Mouse (Mus musculus) CH12.LX (cell line): ENCODE results near the gene Mrpl9. TPM values are rescaled to one million over a fixed set of nuclear protein-coding genes. Genes with fewer than 3 reads are reported as not detected.

ENCODE experiments used
- DNase-seq: peaks from one replicate; pipeline ENCODE4 v3.0.0-alpha.2; 2013; ENCODE audit errors: extremely low read depth
- H3K27ac ChIP-seq: 2 replicates; pipeline ENCODE4 v1.5.1; 2012; ENCODE audit warnings: low read depth, mild to moderate bottlenecking, control low read depth, moderate library complexity; ENCODE audit not compliant: insufficient read depth
- H3K27me3 ChIP-seq: replicated peaks from 2 replicates; pipeline ENCODE3; 2012; ENCODE audit warnings: inconsistent platforms
- H3K36me3 ChIP-seq, 2 experiments: replicated peaks in 1 of 2; 2 replicates each; pipeline versions ENCODE3 to v1.6.1; 2012; ENCODE audit warnings: inconsistent platforms in 1 of 2, low read length in 1 of 2, mild to moderate bottlenecking in 1 of 2, mixed read lengths in 1 of 2, moderate library complexity in 1 of 2; ENCODE audit not compliant: control insufficient read depth in 1 of 2, insufficient read depth in 1 of 2
- H3K4me1 ChIP-seq, 2 experiments: 2 replicates each; pipeline ENCODE4 v1.6.1; 2012; ENCODE audit warnings: inconsistent platforms in 1 of 2, moderate library complexity in 1 of 2; ENCODE audit not compliant: insufficient read depth in 2 of 2, control insufficient read depth in 1 of 2
- H3K4me2 ChIP-seq: 2 replicates; pipeline ENCODE4 v1.6.1; 2012; ENCODE audit warnings: low read depth, mild to moderate bottlenecking, control low read depth; ENCODE audit not compliant: poor library complexity, insufficient read depth, severe bottlenecking
- H3K4me3 ChIP-seq, 3 experiments: fragments of 150-350 bp in 1 of 3; sonication (generic) in 1 of 3; replicated peaks in 1 of 3; 2 replicates each; pipeline versions ENCODE3 to v1.5.1; 2011 to 2012; ENCODE audit warnings: low read depth in 2 of 3, low read length in 2 of 3, mild to moderate bottlenecking in 2 of 3, moderate library complexity in 2 of 3, control low read depth in 1 of 3, improper control_type of control experiment in 1 of 3, inconsistent platforms in 1 of 3, mixed read lengths in 1 of 3; ENCODE audit not compliant: poor library complexity in 1 of 3
- H3K79me2 ChIP-seq: replicated peaks from 2 replicates; pipeline ENCODE4 v1.6.1; 2012; ENCODE audit warnings: mild to moderate bottlenecking, moderate library complexity; ENCODE audit not compliant: control insufficient read depth, poor library complexity, insufficient read depth, severe bottlenecking; ENCODE audit errors: extremely low read depth
- H3K9ac ChIP-seq: 2 replicates; pipeline ENCODE4 v1.6.1; 2012; ENCODE audit warnings: low read depth, mild to moderate bottlenecking, control low read depth, moderate library complexity; ENCODE audit not compliant: insufficient read depth
- H3K9me3 ChIP-seq: replicated peaks from 2 replicates; pipeline ENCODE3; 2012; ENCODE audit warnings: low read length, inconsistent platforms, mixed read lengths
- BHLHE40 ChIP-seq: IDR thresholded peaks from 2 replicates; pipeline ENCODE4 v1.6.1; 2011; ENCODE audit warnings: mild to moderate bottlenecking, low read depth, low read length, improper control_type of control experiment
- ELF1 ChIP-seq: IDR thresholded peaks from 2 replicates; pipeline ENCODE4 v1.6.1; 2014; ENCODE audit warnings: low read depth, mild to moderate bottlenecking, inconsistent platforms, low read length, improper control_type of control experiment
- EP300 ChIP-seq: IDR thresholded peaks from 2 replicates; pipeline ENCODE4 v1.6.1; 2011; ENCODE audit warnings: low read length, improper control_type of control experiment
- ETS1 ChIP-seq: conservative IDR thresholded peaks from 2 replicates; pipeline ENCODE4 v1.6.1; 2012; ENCODE audit warnings: low read depth, mild to moderate bottlenecking, inconsistent platforms, low read length, improper control_type of control experiment, moderate library complexity
- IRF4 ChIP-seq: IDR thresholded peaks from 2 replicates; pipeline ENCODE4 v1.6.1; 2014; ENCODE audit warnings: low read depth, mild to moderate bottlenecking, inconsistent platforms, low read length, improper control_type of control experiment
- JUN ChIP-seq: IDR thresholded peaks from 2 replicates; pipeline ENCODE4 v1.6.1; 2011; ENCODE audit warnings: low read depth, mild to moderate bottlenecking, low read length, improper control_type of control experiment, moderate library complexity; ENCODE audit not compliant: insufficient read depth
- MEF2A ChIP-seq: IDR thresholded peaks from 2 replicates; pipeline ENCODE4 v1.6.1; 2014; ENCODE audit warnings: low read depth, mild to moderate bottlenecking, inconsistent platforms, low read length, improper control_type of control experiment, borderline replicate concordance
- MYC ChIP-seq: IDR thresholded peaks from 2 replicates; pipeline ENCODE4 v1.6.1; 2011; ENCODE audit warnings: low read depth, mild to moderate bottlenecking, improper control_type of control experiment, low read length
- NRF1 ChIP-seq: IDR thresholded peaks from 2 replicates; pipeline ENCODE4 v1.6.1; 2014; ENCODE audit warnings: low read depth, mild to moderate bottlenecking, inconsistent platforms, low read length, improper control_type of control experiment, moderate library complexity
- RCOR1 ChIP-seq: conservative IDR thresholded peaks from 2 replicates; pipeline ENCODE4 v1.6.1; 2012; ENCODE audit warnings: low read depth, mild to moderate bottlenecking, inconsistent platforms, low read length, improper control_type of control experiment
- SIN3A ChIP-seq: IDR thresholded peaks from 2 replicates; pipeline ENCODE4 v1.6.1; 2012; ENCODE audit warnings: low read length, improper control_type of control experiment, inconsistent platforms
- SMC3 ChIP-seq: IDR thresholded peaks from 2 replicates; pipeline ENCODE4 v1.6.1; 2011; ENCODE audit warnings: low read depth, low read length, improper control_type of control experiment
- ZC3H11A ChIP-seq: IDR thresholded peaks from 2 replicates; pipeline ENCODE4 v1.6.1; 2012; ENCODE audit warnings: low read depth, mild to moderate bottlenecking, inconsistent platforms, low read length, improper control_type of control experiment
- ZMIZ1 ChIP-seq: IDR thresholded peaks from 2 replicates; pipeline ENCODE4 v1.6.1; 2012; ENCODE audit warnings: low read depth, mild to moderate bottlenecking, inconsistent platforms, low read length, improper control_type of control experiment
- dilution Hi-C: fragments of 300-500 bp; cut with MboI; formaldehyde crosslinking; loops from 2 replicates; pipeline ENCODE4 v1.14.3; 2020; ENCODE audit warnings: low sequenced_read_pairs; ENCODE audit not compliant: extremely low pct_unique_long_range_greater_than_20kb, extremely low pct_ligation_motif_present
- in situ Hi-C: fragments of 300-500 bp; cut with MboI; formaldehyde crosslinking; loops from 3 replicates; pipeline ENCODE4 v1.14.3; 2019; ENCODE audit warnings: low sequenced_read_pairs, low pct_ligation_motif_present, low pct_unique_long_range_greater_than_20kb, mixed read lengths
- polyA plus RNA-seq: library from polyadenylated mRNA; unstranded; fragments of >175 nt; gene quantifications from 2 replicates; pipeline ENCODE4 v1.2.1, GENCODE M21; 2012; ENCODE audit warnings: low read depth; ENCODE audit not compliant: insufficient read length
- total RNA-seq, 2 experiments: library from RNA; depleted of rRNA; stranded (reverse); fragments of 300-350 nt in 1 of 2; fragments of >200 nt in 1 of 2; gene quantifications; 2 replicates each; pipeline ENCODE4 v1.2.3; 2012 to 2014

Mrpl9 gene
- total and polyA plus RNA-seq, 3 experiments: 104 to 114 (median 111) TPM

- H3K27me3 ChIP-seq: no peaks in the 10 kb centered on the region
- H3K4me3 ChIP-seq: no peak overlapping the region
- no peak overlapping the region for H3K27ac ChIP-seq
- in situ Hi-C loops (loop anchor here (25.0 kb wide), 1 partner anchor 146 kb away; no protein-coding TSS in a partner anchor), dilution Hi-C loops (no loop called here)
- 0 out of 4 replicates have a peak, but pooled peaks cover 2 to 4% of the 10 kb centered on the region in 2 experiments for H3K4me1 ChIP-seq
- no peaks in the 10 kb centered on the region for H3K36me3 ChIP-seq
- H3K9me3 ChIP-seq: no peaks in the 10 kb centered on the region
- H3K9ac ChIP-seq: no peak overlapping the region
- no peaks in the 10 kb centered on the region for H3K79me2 ChIP-seq
- TF ChIP-seq ZC3H11A (no peak), IRF4 (no peak), MEF2A (no peak), EP300 (no peak), SIN3A (no peak), MYC (no peak), NRF1 (no peak), SMC3 (no peak), BHLHE40 (no peak), ELF1 (no peak), JUN (no peak)
- no peak overlapping the region for H3K4me2 ChIP-seq
- no peak for DNase-seq
These were observed 22.7 kb downstream of the Mrpl9 start for GRCm38 (mm10) chr3:94465632-94466430.

- H3K27me3 ChIP-seq: no peaks in the 10 kb centered on the region
- H3K4me2 ChIP-seq: no peak overlapping the region
- H3K36me3 ChIP-seq: no peaks in the 10 kb centered on the region
- no peak for TF ChIP-seq ETS1
- no peak for TF ChIP-seq ZMIZ1
- TF ChIP-seq ELF1: no peak
- no peak for TF ChIP-seq RCOR1
- 0 out of 4 replicates have a peak, but pooled peaks cover 2 to 4% of the 10 kb centered on the region in 2 experiments for H3K4me1 ChIP-seq
- no peak overlapping the region for H3K27ac ChIP-seq
- no peaks in the 10 kb centered on the region for H3K79me2 ChIP-seq
- no peaks in the 10 kb centered on the region for H3K9me3 ChIP-seq
- dilution Hi-C loops: no loop called here
- no peak overlapping the region for H3K4me3 ChIP-seq
- DNase-seq: no peak
- H3K9ac ChIP-seq: no peak overlapping the region
- in situ Hi-C loops: loop anchor here (25.0 kb wide), 1 partner anchor 143 kb away; no protein-coding TSS in a partner anchor
These were observed 25.8 kb downstream of the Mrpl9 start for GRCm38 (mm10) chr3:94468931-94469330.
